Mouse (Mus musculus) cerebellum, postnatal 14 days (tissue): Measurements from ENCODE around the gene Celf5.
"Not testable (repeated sequence)": the region's sequence is repeated elsewhere in the genome, so short reads cannot be mapped to it uniquely, and the experiment has no call there.

Experiments
- DNase-seq, 2 experiments: peaks; one replicate each; pipeline ENCODE4 v3.0.0; 2021; ENCODE audit warnings: mixed read lengths in 2 of 2

The Celf5 gene

GRCm38 (mm10) chr10:81452237-81452946 is 30.1 kb downstream of the Celf5 start:
- DNase-seq, result peak in 1 of 2 experiments; percentile 19

GRCm38 (mm10) chr10:81451365-81451745 is 31.2 kb downstream of the Celf5 start:
- DNase-seq, result peak in 1 of 2 experiments; percentile 2

- DNase-seq, result peak in 1 of 2 experiments; percentile 14
Observed at GRCm38 (mm10) chr10:81450641-81451364, 31.7 kb downstream of the Celf5 start.

- peak; percentile 94 to 96 for DNase-seq
Observed at GRCm38 (mm10) chr10:81450140-81450539, 32.4 kb downstream of the Celf5 start.

- DNase-seq, result not testable (repeated sequence)
Observed at GRCm38 (mm10) chr10:81445516-81445915, 37.0 kb downstream of the Celf5 start.

- no peak for DNase-seq
Observed at GRCm38 (mm10) chr10:81441019-81441418, 41.5 kb downstream of the Celf5 start.

GRCm38 (mm10) chr10:81435436-81435835 is 47.1 kb downstream of the Celf5 start:
- peak; percentile 96 to 97 for DNase-seq

GRCm38 (mm10) chr10:81434361-81435263 is 47.9 kb downstream of the Celf5 start:
- DNase-seq, result peak in 1 of 2 experiments; percentile 51

GRCm38 (mm10) chr10:81433541-81434289 is 48.8 kb downstream of the Celf5 start:
- peak; percentile 70 to 73 for DNase-seq

GRCm38 (mm10) chr10:81432868-81433262 is 49.6 kb downstream of the Celf5 start:
- peak; percentile 95 to 96 for DNase-seq

- DNase-seq, result no peak
Observed at GRCm38 (mm10) chr10:81432169-81432867, 50.2 kb downstream of the Celf5 start.

GRCm38 (mm10) chr10:81431526-81432168 is 50.9 kb downstream of the Celf5 start:
- DNase-seq, result peak; percentile 68 to 79

- DNase-seq, result peak; percentile 90 to 91
Observed at GRCm38 (mm10) chr10:81430831-81431525, 51.5 kb downstream of the Celf5 start.

- peak; percentile 89 to 92 for DNase-seq
Observed at GRCm38 (mm10) chr10:81430141-81430830, 52.2 kb downstream of the Celf5 start.

GRCm38 (mm10) chr10:81429605-81430061 is 52.9 kb downstream of the Celf5 start:
- peak; percentile 67 to 71 for DNase-seq

- DNase-seq, result peak; percentile 23 to 24
Observed at GRCm38 (mm10) chr10:81429092-81429491, 53.4 kb downstream of the Celf5 start.

GRCm38 (mm10) chr10:81428507-81428870 is 54.0 kb downstream of the Celf5 start:
- no peak for DNase-seq

GRCm38 (mm10) chr10:81427804-81428506 is 54.6 kb downstream of the Celf5 start:
- DNase-seq, result peak; percentile 59 to 64

- DNase-seq, result peak in 1 of 2 experiments; percentile 26
Observed at GRCm38 (mm10) chr10:81427327-81427726, 55.2 kb downstream of the Celf5 start.
